Mouse (Mus musculus) limb, embryonic 10.5 days (tissue): ENCODE results near the gene Fscn2. TPM values are rescaled to one million over a fixed set of nuclear protein-coding genes. Genes with fewer than 3 reads are reported as not detected.

Experiments
- DNase-seq: peaks from one replicate; pipeline ENCODE4 v3.0.0-alpha.2; 2017; ENCODE audit warnings: low spot score
- H3K27ac ChIP-seq: fragments of 300-500 bp; sonication (generic); 2 replicates; pipeline ENCODE4 v1.5.1; 2016; ENCODE audit warnings: mild to moderate bottlenecking
- H3K27me3 ChIP-seq: fragments of 300-500 bp; sonication (generic); 2 replicates; pipeline ENCODE4 v1.6.1; 2016; ENCODE audit warnings: low read depth, mild to moderate bottlenecking; ENCODE audit not compliant: poor library complexity, severe bottlenecking
- H3K36me3 ChIP-seq: fragments of 300-500 bp; sonication (generic); 2 replicates; pipeline ENCODE4 v1.6.1; 2016; ENCODE audit warnings: mild to moderate bottlenecking, moderate library complexity
- H3K4me1 ChIP-seq: fragments of 300-500 bp; sonication (generic); 2 replicates; pipeline ENCODE4 v1.6.1; 2016
- H3K4me3 ChIP-seq: fragments of 300-500 bp; sonication (generic); 2 replicates; pipeline ENCODE4 v1.5.1; 2016; ENCODE audit warnings: mild to moderate bottlenecking, moderate library complexity
- H3K9me3 ChIP-seq: fragments of 300-500 bp; sonication (generic); replicated peaks from 2 replicates; pipeline ENCODE4 v1.6.1; 2016; ENCODE audit warnings: mild to moderate bottlenecking
- WGBS: fragments of 180-500 bp; shearing (Covaris S2); methylation state at CpG from one replicate; pipeline ENCODE4 v1.1.7; 2016; 5-methylcytosine and 5-hydroxymethylcytosine counted together
- polyA plus RNA-seq: library from polyadenylated mRNA; unstranded; fragments of >200 nt; fragmentation: Nextera tagmentation; extraction: Ambion mirVana; gene quantifications from 2 replicates; pipeline ENCODE4 v1.2.1, GENCODE M21; 2016

Fscn2 gene
- 0.35 and 0.74 TPM in 2 replicates for polyA plus RNA-seq

- H3K4me1 ChIP-seq: peaks cover 75% of the 10 kb centered on the region
- WGBS: 72% methylated on average over 10 of the region's 10 CpGs
Observed at GRCm38 (mm10) chr11:120361295-120361694, at the start of gene Fscn2. TSS of gene Fscn2 (plus strand) at chr11:120361534.

DNA sequence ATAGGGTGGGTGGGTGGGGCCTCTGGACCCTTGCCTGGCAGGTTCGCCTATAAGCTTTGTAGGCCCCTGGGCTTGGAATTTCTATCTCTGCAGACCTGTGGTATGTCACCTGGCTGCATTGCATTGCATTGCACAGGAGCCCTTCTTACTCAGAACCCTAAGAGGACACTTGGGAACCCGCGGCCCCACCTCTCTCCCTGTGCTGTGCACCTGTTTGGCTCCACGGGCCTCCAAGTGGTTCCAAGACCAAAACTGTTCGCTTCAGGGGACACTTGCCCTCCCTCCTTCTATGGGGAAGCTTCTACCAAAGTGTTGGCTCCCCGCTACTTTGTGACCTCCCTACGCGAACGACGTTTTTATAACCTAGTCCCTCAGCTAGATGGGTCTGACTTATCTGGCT is 49.8 kb upstream of the Fscn2 start:
- Histone ChIP-seq H3K27me3 (no peaks in the 10 kb centered on the region), H3K4me1 (peaks cover 68% of the 10 kb centered on the region), H3K9me3 (no peaks in the 10 kb centered on the region), H3K27ac (peak overlapping the region; percentile 96), H3K4me3 (peak overlapping the region; percentile 53), H3K36me3 (no peaks in the 10 kb centered on the region)
- 41% methylated on average over 10 of the region's 10 CpGs for WGBS
- no peak for DNase-seq

More at GRCm38 (mm10) chr11:120361295-120361694, at the start of gene Fscn2:
- H3K9me3 ChIP-seq: no peaks in the 10 kb centered on the region
- H3K27me3 ChIP-seq: no peaks in the 10 kb centered on the region
- peak within 1 kb of the TSS; percentile 86 for H3K27ac ChIP-seq
- H3K36me3 ChIP-seq: no peaks in the 10 kb centered on the region
- no peak for DNase-seq
- peak within 1 kb of the TSS; percentile 3; the same call in 1 of the 2 replicates for H3K4me3 ChIP-seq

DNA sequence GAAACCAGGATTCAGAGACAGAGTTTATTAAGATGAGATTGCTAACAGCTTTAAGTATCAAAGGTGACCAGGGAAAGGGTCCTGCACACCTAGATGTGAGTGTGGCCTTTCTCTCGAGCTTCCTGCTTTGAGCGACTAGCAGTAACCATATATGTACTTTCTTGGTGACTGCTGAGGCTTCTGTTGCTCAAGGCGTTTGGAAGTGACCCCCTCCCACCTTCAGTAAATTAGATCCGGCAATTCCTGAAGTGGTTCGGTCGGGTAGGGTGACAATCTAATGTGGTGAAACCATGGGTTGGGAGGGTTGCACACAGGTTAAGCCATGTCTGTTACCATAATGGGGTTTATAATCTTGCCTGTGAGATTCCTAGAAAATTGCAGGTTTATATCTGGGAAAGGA is 49.3 kb upstream of the Fscn2 start:
- WGBS: 67% methylated on average over 6 of the region's 6 CpGs
- Histone ChIP-seq H3K36me3 (no peaks in the 10 kb centered on the region), H3K9me3 (no peaks in the 10 kb centered on the region), H3K27ac (peak overlapping the region; percentile 96), H3K4me3 (no peak overlapping the region), H3K4me1 (peaks cover 68% of the 10 kb centered on the region), H3K27me3 (no peaks in the 10 kb centered on the region)
- DNase-seq: peak; percentile 32

DNA sequence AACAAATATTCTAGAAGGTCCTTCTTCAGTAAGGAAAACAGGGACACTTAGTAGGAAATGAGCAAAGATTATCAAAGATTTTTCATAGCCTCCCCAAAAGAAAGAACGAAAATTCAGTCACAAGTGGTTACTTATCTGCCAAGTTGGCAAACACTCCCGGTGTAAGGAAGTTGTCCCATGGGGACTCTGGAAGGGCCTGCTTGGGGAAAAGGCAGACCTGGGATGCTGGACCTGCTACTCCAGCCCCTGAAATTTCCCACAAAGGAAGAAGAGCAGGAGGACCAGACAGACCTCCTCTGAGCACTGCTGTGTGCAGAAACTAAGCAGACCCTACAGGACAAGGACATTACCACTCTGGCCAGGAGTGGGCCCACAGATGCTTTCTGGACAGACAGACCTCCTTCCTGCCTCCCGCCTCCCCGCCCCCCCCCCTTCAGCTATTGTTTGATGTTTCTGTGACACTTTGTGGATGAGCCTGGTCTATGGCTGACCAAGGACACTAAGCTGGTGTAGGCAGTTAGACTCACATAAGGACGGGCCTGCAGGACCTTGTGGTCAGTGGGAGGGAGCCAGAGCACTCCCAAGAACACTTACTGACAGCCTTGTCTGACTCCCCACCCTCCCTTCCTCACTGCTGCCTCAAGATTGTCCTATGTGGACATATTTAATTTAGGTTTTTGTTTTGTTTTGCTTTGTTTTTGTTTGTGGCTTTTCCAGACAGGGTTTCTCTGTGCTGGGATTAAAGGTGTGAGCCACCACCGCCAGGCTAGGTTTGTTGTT is 47.2 kb upstream of the Fscn2 start:
- H3K27me3 ChIP-seq: no peaks in the 10 kb centered on the region
- peak; percentile 28 for DNase-seq
- WGBS: 61% methylated on average over 6 of the region's 6 CpGs
- no peaks in the 10 kb centered on the region for H3K36me3 ChIP-seq
- H3K27ac ChIP-seq: no peak overlapping the region
- no peak overlapping the region for H3K4me3 ChIP-seq
- H3K4me1 ChIP-seq: peaks cover 57% of the 10 kb centered on the region
- H3K9me3 ChIP-seq: no peaks in the 10 kb centered on the region

GRCm38 (mm10) chr11:120314721-120315415 is 46.5 kb upstream of the Fscn2 start:
- H3K27ac ChIP-seq: peak overlapping the region; percentile 96
- WGBS: 57% methylated on average over 16 of the region's 16 CpGs
- no peaks in the 10 kb centered on the region for H3K36me3 ChIP-seq
- H3K9me3 ChIP-seq: no peaks in the 10 kb centered on the region
- peaks cover 57% of the 10 kb centered on the region for H3K4me1 ChIP-seq
- peak overlapping the region; percentile 64 for H3K4me3 ChIP-seq
- H3K27me3 ChIP-seq: no peaks in the 10 kb centered on the region
- DNase-seq: peak; percentile 29

- DNase-seq: peak; percentile 41
- no peaks in the 10 kb centered on the region for H3K27me3 ChIP-seq
- peak overlapping the region; percentile 96 for H3K27ac ChIP-seq
- WGBS: 39% methylated on average over 4 of the region's 4 CpGs
- peaks cover 53% of the 10 kb centered on the region for H3K4me1 ChIP-seq
- no peaks in the 10 kb centered on the region for H3K9me3 ChIP-seq
- H3K36me3 ChIP-seq: no peaks in the 10 kb centered on the region
- H3K4me3 ChIP-seq: peak overlapping the region; percentile 64
Observed at GRCm38 (mm10) chr11:120315416-120315761, 45.9 kb upstream of the Fscn2 start.

DNA sequence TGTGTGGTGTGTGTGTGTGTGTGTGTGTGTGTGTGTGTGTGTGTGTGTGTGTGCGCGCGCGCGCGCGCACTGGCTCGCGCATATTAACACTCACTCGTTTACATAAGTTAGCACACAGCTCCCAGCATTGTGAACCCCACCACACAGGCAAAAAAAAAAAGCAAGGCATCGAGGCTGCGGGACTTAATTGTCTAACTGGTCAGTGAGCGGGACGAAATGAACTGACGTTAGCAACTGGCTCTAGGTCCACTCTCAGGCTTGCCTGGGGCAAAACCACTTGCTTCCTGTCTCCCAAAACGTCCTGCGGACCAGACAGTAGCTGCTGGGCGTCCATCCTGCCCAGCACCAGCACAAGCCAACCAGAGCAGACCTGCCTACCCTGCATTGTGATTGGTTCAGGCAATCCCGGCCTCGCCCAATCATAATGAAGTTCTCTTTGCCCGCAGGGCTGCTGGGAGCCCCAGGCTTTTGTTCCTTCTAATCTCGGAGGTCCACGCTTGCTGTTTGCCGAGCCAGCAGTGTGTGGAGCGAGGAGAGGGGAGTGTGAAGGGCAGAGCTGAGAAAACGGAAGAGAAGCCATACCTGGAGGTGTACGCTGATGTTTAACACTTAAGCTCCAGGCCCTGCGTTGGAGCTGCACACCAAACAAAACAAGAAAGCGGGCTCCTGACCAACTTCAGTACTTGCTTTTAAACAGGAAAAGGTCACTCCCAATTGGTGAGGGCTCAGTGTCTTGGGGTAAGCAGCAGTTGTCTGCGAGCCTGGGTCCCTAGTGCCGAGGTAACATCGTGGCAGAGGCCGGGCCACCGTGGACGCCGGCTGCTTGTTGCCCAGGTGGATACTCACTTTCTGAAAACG is 45.3 kb upstream of the Fscn2 start:
- 12% methylated on average over 37 of the region's 37 CpGs for WGBS
- H3K4me1 ChIP-seq: peaks cover 46% of the 10 kb centered on the region

GRCm38 (mm10) chr11:120316690-120317254 is 44.6 kb upstream of the Fscn2 start:
- Histone ChIP-seq H3K9me3 (no peaks in the 10 kb centered on the region), H3K4me1 (peaks cover 39% of the 10 kb centered on the region), H3K27me3 (no peaks in the 10 kb centered on the region), H3K4me3 (peak overlapping the region; percentile 64), H3K36me3 (no peaks in the 10 kb centered on the region), H3K27ac (peak overlapping the region; percentile 96)
- WGBS: 36% methylated on average over 13 of the region's 13 CpGs
- no peak for DNase-seq

More for the DNA sequence above, 45.3 kb upstream of the Fscn2 start:
- Histone ChIP-seq H3K9me3 (no peaks in the 10 kb centered on the region), H3K27ac (peak overlapping the region; percentile 96), H3K36me3 (no peaks in the 10 kb centered on the region), H3K4me3 (peak overlapping the region; percentile 64), H3K27me3 (no peaks in the 10 kb centered on the region)
- DNase-seq: peak; percentile 89

- Histone ChIP-seq H3K27me3 (no peaks in the 10 kb centered on the region), H3K4me1 (peaks cover 32% of the 10 kb centered on the region), H3K9me3 (no peaks in the 10 kb centered on the region), H3K27ac (peak overlapping the region; percentile 96), H3K4me3 (peak overlapping the region; percentile 64), H3K36me3 (no peaks in the 10 kb centered on the region)
- DNase-seq: peak; percentile 30
- 78% methylated on average over 7 of the region's 7 CpGs for WGBS
Observed at GRCm38 (mm10) chr11:120317456-120317855, 43.9 kb upstream of the Fscn2 start.

DNA sequence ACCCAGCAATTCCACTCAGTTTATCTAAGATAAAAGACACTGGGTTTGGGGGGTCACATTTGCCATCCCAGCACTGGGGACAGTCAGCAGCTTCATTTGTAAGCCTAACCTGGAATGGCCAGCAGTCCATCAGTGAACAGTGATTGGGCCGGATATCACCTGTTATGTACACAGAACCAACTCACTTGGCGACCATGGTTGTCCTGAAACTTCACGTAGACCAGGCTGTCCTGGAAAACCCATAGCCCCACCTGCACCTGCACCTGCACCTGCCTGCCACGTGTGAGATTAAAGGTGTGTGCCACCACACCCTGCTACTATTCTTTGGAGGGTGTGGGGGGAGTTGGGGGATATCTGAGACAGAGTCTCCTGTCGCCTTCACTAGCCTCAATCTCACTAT is 42.0 kb upstream of the Fscn2 start:
- no peak overlapping the region for H3K27ac ChIP-seq
- peaks cover 29% of the 10 kb centered on the region for H3K4me1 ChIP-seq
- H3K36me3 ChIP-seq: no peaks in the 10 kb centered on the region
- DNase-seq: no peak
- H3K27me3 ChIP-seq: no peaks in the 10 kb centered on the region
- no peaks in the 10 kb centered on the region for H3K9me3 ChIP-seq
- WGBS: 87% methylated on average over 5 of the region's 5 CpGs
- no peak overlapping the region for H3K4me3 ChIP-seq

DNA sequence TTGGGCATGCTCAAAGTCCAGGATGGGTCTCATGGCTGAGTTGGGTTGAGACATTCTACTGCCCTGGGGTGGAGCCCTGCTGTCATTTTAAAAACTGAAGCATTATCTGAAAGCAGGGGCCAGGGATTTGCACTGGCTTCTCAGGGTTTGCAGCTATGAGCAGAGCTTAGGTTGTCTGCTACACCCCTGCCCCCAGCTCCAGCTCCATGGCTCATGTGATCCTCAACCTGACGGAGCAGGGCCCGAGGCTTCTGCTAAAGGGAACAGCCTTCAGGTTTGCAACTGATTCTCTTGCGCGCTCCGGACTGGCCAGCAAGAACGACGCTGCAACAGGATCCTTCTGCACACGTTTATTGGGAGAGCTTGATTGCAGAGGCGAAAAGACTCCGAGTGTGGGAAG is 41.2 kb upstream of the Fscn2 start:
- no peak for DNase-seq
- Histone ChIP-seq H3K27me3 (no peaks in the 10 kb centered on the region), H3K4me1 (peaks cover 22% of the 10 kb centered on the region), H3K9me3 (no peaks in the 10 kb centered on the region), H3K27ac (no peak overlapping the region), H3K36me3 (no peaks in the 10 kb centered on the region), H3K4me3 (no peak overlapping the region)
- 96% methylated on average over 10 of the region's 10 CpGs for WGBS

GRCm38 (mm10) chr11:120335431-120336021 is 25.8 kb upstream of the Fscn2 start:
- H3K9me3 ChIP-seq: no peaks in the 10 kb centered on the region
- DNase-seq: peak; percentile 15
- H3K4me3 ChIP-seq: no peak overlapping the region
- H3K4me1 ChIP-seq: 0 out of 2 replicates have a peak, but pooled peaks cover 2% of the 10 kb centered on the region
- no peaks in the 10 kb centered on the region for H3K27me3 ChIP-seq
- no peak overlapping the region for H3K27ac ChIP-seq
- H3K36me3 ChIP-seq: no peaks in the 10 kb centered on the region
- 86% methylated on average over 6 of the region's 6 CpGs for WGBS
